Mouse (Mus musculus): Measurements from ENCODE around the gene Slc22a14.

DNA sequence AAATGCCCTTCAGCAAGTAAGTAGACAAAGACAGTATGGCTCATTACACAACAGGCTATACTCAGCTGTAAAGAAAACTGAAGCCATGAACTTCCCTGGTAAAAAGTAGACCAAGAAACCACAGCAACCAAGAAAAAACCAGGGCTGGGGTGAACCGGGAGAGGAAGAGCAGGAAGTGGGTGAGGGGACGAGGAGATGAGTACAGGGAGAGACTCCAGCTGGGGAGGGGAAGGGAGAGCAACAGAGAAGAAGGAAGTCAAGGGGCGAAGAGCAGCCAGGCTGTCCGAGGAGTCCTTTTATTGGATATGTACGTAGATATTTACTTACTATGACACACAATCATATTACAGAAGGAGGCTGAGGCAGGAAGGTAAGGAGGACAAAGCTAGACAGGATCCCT lies 117.4 kb downstream of the Slc22a14 start:
- no peak for TF ChIP-seq USF1 (IDR thresholded peaks at IDR 0.05; ENCODE audit: low read depth)
- no peak for TF ChIP-seq POLR2A (IDR thresholded peaks at IDR 0.05; ENCODE audit: insufficient read length, low read depth)
- no peak for TF ChIP-seq TCF12 (IDR thresholded peaks at IDR 0.05; ENCODE audit: insufficient read depth, poor library complexity, severe bottlenecking)
- TF ChIP-seq MYOG (IDR thresholded peaks at IDR 0.05; ENCODE audit: control insufficient read depth in 1 of 3, insufficient read depth in 1 of 3, insufficient read length in 2 of 3, low read depth in 2 of 3): no peak
- TF ChIP-seq E2F4 (IDR thresholded peaks at IDR 0.05; ENCODE audit: insufficient read depth): no peak

Measured in myocyte (in vitro differentiated cells).